Mouse (Mus musculus) cerebellum, adult 9-10 months (tissue): ENCODE data around the gene Atg101.
A peak's percentile ranks its signal among the peaks of the same experiment; 100 is the strongest.

Source experiments
- DNase-seq: peaks from one replicate; pipeline ENCODE4 v3.0.0; 2022

Atg101 gene

DNA sequence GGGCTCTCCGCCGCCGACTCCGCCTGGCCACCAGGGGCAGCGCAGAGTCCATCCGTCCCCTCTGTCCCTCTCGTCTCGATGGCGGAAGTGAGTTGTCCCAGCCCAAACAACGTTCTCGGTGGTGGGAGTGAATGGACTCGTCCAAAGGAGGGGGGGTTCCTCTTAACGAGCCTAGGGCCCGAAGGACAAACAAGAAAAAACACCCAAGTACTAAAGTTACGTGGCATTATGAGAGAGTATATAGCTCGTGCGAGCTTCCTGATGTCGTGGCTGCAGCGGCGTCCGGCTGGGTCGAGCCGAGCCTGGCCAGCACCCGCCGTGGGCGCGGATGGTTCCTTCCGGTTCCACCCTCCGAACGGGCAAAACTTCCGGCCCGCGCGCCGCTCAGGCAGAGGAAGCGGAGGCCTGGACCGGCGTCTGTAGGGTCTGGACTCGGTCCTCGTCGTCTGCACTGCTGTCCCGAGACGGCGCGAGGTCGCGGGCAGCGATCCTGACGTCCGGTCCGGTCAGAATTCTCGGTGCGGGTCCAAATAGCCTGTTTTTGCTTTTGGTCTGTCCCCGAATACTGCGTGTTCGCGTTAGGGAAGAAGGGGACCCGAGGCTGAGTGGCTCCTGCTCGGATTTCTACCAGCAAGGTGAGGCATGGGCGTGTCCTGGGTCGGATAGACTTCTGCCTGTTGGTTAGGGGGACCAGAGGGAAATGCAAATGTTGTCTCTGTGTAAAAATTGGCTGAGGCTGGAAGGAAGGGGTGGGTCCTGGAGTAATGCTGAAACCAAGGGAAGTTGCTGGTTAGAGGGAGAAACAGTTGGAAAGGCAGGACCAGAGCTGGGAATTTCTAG lies at the start of gene Atg101:
Gene Atg101, plus strand, starts transcription at position 362 of the 840 bp plus-strand sequence.
- peak; percentile 94 for DNase-seq

DNA sequence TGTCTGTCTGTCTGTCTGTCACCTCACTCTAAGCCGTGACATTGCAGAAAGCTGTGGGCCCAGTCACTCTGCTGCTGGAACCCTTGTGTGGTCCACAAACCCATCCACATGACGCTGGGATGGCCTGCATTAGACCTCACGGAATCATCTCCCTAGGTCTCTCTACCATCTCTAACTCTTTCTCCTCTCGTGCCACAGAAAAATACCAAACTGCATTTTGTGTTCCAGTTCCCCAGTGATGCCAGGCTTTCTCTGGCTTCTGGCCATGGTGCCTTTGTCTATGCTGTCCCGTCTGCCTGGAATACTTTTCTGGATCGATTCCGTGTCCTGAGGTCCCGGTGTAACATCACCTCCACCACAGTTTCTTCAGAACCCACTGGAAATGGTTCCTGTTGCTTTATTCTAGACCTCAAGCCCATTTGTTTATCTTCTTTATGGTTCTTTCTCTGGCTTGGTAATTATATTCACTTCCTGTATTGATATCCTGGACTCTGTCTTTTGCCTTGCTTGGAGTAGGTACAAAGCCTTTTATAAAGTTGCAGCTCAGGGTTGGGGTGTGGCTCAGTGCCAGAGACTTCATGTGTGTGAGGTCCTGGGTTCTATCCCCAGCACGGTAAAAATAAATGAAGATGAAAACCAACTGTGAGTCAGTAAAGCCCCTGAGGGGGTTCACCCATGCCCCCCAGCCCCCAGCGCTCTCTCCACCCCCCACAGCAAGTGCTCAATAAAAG lies 49.3 kb upstream of the Atg101 start:
- no peak for DNase-seq

DNA sequence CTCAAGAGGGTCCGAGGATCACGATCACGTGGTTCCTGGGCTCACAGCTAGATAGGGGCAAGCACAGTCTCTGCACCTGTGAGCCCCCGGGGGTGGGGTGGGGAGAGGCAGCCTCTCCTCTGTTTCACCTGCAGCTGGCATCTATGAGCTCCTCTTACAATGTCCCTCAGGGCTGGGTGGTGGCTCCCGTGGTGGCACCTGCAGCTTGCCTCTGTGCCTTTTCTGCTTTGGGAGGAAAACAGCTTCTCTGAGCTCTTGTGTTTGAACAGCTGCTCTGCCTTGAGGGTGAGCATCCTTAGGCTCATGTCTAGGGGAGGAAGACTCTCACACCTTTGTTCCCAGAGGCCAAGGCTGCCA lies 48.8 kb upstream of the Atg101 start:
- no peak for DNase-seq

DNA sequence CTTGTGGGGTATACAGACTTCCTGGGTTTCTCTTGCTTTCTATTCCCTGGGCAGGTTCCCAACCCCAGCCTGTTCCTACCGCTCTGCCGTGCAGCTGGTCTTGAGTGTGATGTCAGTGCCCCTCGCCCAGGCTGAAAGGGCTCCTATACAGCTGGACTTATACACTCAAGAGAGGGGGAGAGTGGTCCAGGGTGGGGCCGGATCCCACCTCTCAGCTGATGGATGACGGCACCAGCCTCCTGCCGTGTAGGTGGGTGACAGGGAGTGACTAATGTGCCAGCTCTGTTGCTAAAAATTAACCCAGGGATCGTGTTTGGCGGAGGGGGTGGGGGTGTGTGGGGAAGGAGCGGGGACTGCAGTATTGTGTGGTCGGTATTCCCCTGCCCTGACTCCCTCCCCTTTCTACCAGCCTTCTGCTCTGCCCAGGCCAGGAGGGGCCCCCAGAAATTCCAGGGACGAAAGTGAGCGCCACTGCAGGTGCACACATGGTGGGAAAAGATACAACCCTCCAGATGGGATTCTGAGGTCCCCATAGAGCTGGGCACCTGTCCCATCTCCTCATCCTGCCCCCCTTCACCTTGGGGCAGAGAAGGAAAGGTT lies 48.2 kb upstream of the Atg101 start:
- no peak for DNase-seq

DNA sequence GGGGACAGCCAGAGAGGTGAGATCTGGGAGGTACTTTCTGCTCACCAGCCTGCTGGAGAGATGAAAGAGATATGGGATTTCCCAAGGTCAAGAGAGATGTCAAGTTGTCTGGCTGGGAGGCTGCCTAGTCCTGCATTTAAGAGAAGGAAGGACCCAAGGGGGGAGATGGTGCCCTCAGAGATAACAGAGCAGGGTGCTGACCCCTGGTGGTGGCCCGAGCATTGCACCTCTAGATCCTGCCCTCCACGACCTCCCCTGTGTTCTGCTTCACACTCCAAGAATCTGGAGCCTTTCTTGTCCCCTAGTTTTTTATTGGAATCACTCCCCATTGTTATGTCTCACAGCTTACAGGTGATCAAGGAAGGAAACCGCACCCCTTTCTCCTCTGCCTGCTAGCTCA lies 47.2 kb upstream of the Atg101 start:
- peak; percentile 68 for DNase-seq

DNA sequence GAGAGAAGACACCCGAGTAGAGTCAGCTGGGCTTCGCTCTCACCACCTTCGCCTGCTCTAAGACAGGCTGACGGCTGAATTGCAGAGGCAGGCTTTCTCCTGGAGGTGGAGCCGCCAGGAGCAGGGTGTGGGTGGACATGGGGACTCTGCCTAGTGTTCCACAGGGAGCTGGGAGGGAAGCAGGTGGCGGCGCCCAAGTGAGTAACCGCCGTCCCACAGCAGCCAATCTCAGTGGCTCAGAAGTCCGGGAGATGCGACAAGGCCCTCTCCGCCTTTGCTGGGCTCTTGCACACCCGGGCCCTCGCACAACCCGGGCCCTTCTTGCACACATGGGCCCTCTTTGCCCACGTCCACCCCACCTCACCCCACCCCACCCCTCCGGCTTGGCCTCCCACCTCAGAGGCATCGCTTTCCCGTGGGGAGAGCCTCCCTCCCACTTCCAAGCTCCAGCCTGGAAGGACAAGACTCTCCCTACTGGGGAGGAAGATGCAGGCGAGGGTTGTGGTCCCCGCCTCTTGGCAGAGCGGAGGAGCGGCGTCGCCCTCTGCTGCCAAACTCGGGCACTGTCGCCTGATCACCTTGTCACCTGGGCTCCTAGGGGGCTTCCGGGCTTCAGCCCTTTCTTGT lies 45.1 kb upstream of the Atg101 start:
- DNase-seq: peak; percentile 74

DNA sequence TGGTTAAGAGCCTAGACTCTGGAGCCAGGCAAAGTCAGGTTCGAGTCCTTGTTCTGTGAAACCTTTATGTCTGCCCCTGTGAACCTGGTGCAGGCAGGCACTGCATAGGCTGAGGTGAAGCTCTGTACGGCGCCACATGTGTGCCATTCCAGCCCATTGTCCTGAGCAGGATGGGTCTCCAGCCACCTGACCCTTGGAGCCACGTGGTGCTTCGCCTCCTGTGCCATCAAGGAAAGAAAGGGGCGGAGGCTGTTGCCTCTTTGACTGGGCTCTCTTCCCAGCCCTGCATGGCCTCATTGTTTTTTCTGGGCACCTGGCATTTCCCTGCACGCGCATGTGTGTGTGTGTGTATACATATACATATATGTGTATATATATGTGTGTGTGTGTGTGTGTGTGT lies 44.3 kb upstream of the Atg101 start:
- no peak for DNase-seq

DNA sequence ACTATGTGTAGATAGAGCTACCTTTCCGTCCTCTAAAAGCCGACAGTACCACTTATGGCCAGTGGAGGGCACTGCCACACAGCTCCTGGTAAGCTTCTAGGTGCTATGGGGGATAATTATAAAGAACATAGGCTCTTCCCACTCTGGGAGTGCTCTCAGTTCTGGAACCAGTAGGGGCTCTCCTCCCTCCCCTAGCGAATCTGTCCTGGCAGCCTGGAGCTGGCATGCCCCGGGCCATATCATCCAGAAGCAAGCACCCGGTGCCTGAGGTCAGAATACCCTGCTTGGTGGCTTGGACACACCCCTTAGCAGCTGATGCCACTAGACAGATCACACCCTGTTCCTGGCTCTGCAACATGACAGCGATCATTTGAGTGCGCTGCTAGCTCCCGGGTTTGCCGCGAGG lies 43.3 kb upstream of the Atg101 start:
- peak; percentile 94 for DNase-seq

DNA sequence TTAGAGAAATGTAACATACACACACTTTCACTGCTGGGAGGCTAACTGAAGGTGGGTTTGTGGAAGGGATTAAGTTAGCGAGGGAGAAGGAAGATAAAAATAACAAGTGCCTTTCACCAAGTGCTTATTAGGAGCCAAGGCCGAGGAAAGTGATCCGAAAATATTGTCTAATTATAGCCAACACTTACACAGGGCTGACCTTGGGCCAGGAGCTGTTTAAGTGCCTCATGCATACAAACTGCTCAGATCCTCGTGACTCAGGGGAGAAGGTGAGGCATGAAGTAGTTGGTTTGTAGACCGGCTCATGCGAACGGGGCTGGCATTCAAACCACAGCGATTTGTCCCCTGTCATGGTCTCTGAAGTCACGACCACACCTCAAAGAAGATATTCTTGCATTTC lies 42.8 kb upstream of the Atg101 start:
- DNase-seq: peak; percentile 46

DNA sequence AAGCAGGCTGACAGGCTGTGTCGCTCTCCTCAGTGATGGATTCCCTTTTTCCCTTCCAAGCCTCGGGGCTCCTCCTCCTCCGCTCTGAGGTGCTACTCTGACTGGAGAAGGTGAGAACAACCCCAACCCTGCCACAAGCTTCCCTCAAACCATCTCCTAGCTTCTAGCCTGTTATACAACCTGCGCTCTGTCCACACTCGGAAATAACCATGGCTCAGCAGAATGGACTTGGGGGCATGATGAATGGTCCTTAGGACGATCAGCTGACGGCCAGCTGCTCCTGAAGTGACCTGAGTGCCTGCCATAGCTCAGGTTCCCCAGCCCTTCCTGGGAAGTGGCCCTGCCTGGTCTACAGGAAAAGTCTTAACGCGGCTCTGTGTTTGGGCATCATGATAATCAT lies 42.2 kb upstream of the Atg101 start:
- no peak for DNase-seq

DNA sequence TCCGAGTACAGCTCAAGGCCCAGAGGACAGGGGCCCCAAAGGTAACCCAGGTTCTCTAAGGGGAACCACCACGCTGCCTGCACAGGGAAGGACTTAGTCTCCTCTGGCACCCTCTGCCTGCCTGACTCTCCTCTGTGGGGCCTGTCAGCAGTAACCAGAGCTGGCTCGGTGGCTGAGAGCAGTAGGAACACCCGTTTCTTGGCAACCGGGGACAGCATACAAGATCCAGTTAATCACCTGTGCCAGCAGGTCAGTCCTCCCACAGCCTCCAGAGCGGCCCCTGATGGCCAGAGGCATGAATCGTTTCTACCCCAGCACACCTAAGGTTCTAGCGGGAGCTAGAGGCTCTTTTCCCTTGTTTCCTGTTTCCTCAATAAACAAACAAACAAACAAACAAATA lies 41.4 kb upstream of the Atg101 start:
- DNase-seq: peak; percentile 89

DNA sequence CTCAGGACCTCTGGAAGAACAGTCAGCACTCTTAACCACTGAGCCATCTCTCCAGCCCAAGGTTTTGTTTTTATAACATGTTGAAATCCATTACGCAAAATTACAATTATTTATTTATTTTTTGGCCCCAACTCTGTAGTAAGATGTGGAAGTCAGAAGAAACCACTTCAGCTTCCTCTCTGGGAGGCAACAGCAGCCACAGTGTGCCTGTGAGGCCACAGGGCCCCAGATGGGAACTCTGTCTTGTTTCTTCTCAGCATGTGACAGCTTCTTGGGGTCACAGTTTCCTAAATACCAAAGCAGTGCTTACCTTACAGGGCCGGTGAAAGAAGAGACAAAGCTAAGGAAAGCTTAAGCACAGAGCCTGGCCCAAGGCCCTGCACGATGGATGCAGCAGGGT lies 40.1 kb upstream of the Atg101 start:
- no peak for DNase-seq

DNA sequence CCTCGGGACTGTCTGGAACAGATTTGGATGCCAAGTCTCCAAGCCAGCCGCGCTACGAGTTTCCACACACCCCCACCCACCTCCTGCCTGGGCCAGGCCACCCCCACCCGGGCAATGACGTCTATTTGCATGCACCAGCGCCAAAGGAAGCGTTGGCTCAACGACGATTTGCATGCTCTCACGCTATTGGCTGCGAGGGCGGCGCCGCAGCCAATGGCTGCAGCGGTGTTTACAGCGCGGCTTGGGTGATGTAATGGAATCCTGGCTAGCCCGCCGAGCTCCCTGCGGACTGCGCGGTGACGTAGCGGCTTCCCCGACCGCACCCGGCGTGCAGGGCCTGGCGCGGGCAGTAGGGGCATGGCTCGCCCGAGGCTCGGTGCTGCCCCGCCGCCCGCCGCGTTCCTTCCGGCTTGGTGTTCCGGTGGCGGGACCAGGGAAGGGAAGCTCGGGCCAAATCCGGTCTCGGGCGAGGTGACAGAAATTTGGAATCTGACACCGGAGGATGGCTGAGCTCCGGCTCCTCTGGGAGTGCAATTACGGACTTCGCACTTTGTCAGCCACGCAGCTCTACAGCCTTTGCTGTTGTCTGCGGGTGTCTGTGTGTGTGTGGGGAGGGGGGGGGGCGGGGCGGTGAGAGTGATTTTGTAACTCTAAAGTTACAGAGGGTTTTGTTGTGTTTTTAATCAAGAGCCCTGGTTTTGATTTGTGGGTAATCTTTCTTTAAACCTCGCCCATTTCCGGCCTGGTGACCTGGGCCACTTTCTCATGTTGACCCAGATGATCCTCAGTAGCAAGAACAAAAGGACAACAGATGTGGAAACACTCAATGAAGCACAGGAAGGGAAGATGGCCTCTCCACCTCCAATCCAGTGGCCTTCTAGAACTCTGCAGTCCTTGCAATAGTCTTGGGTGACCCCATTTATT lies 37.6 kb upstream of the Atg101 start:
- peak; percentile 95 for DNase-seq

DNA sequence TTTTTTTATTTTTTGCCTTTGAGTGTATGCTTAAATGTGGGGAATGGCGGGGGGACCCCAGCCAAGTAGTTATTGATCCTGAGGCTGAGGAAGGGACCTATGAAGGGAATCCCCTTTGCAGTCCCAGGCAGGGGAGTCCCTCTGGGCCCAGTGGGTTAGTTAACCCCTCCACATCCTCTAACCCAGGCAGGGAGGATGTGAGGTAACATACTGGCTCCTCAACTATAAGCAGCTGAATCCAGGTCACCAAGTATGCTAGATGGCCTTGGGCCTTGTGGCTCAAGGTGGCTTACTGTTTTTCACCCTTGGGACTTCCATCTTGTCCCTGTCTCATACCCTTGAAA lies 36.9 kb upstream of the Atg101 start:
- DNase-seq: peak; percentile 62

DNA sequence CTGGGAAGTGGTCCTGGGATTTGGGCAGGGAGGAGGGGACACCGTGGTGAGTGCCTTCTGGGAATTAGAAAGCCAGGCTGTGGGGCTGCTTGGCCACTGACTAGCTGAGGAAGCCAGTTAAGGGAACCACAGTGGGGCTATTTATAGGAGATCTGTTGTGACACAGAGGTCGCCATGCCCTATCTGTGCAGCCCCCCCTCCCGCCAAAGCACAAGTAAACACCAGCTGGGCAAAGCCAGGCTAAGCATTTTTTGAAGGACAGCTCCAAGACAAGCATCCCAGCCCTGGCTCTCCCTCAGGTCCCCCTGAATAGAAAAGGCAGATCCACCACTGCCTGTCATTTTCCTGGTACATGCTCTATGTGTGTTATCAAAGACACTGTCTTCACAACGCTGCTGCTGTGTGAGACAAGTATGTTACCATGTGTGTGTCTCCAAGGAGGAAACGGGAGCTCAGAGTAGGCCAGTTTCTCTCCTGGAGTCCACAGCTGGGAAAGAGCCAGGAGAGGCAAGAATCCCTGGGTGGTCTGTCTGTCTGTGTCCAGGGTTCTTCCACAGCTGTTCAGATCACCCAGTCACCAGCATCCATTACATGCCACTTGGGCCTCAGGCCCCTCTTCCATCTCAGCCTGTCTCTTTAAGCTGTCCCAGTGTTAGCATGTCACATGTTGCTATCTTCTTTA lies 35.9 kb upstream of the Atg101 start:
- DNase-seq: peak; percentile 45

DNA sequence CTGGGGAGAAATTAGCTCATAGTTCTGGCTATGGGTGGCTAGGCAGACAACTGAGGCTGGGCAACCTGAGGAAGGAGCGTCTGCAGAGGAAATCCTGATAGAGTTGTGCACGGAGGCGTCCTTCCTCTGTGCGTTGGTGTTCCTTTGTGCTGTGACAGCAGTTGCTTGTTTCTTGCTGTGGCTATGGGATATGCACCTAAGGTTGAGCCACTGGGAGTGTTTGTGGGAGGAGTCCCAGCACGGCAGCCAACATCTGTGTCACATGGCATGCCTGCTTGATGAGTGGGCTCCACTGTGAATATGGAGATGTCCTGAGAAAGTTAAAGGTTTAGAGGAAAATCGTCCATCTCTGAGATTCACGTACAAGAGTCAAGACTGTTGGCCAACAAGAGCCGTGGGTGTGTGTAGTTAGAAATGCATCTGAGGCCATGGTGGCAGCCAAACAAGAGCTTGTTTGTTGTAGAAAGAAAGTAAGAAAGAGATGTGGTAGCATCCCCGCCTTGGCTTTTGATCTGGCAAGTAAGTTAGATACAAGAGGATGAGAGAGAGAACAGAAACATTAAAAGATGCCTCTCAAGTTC lies 33.8 kb upstream of the Atg101 start:
- DNase-seq: no peak

DNA sequence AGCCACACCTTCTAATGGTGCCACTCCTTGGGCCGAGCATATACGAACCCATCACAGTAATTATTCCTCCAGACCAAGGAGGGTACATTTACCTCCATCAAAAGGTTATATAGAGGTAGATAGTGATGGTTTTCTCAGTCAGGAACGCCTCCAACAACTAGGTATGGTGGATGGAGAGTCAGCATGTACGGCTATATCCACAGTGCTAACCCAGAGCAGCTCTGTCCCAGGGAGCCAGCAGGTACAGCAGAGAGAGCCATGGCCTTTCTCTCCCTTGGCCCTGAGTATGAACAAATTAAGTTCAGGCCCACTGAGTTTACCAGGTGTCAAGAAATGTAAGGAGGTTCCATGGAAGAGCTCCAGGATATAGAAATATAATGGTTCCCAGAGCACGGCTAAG lies 32.1 kb upstream of the Atg101 start:
- no peak for DNase-seq

DNA sequence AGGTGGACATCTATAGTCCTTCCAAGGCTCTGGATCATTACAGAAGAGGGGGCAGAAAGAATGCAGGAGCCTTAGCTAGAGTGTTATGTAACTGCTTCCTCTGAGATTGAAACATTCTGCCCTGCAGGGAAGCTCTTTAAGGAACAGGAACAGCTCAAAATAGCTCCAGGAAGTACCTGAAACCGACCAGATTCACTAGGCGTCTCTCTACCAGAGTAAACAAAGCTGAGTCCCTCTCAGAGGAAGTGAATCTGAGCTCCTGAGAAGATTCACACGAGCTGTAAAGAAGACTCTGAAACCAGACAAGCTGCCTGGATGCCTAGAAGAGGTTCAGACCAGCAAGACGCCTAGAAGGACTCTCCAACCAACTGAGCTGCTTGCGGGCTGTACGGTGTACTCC lies 31.5 kb upstream of the Atg101 start:
- no peak for DNase-seq

DNA sequence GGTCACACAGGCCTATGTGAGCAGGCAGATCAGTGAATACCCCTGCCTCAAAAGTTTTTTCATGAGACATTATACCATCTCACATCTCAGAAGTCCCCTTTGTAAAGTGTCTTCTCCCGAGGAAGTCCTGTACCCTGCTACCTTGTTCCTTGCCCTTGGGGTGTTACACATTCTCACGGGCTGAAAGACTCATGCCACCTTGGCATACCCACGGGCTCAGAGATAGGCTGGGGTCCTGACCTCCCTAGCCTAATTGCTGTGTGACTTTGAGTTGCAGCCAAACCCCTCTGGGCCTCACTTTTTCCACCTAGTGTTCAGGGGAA lies 30.5 kb upstream of the Atg101 start:
- no peak for DNase-seq

DNA sequence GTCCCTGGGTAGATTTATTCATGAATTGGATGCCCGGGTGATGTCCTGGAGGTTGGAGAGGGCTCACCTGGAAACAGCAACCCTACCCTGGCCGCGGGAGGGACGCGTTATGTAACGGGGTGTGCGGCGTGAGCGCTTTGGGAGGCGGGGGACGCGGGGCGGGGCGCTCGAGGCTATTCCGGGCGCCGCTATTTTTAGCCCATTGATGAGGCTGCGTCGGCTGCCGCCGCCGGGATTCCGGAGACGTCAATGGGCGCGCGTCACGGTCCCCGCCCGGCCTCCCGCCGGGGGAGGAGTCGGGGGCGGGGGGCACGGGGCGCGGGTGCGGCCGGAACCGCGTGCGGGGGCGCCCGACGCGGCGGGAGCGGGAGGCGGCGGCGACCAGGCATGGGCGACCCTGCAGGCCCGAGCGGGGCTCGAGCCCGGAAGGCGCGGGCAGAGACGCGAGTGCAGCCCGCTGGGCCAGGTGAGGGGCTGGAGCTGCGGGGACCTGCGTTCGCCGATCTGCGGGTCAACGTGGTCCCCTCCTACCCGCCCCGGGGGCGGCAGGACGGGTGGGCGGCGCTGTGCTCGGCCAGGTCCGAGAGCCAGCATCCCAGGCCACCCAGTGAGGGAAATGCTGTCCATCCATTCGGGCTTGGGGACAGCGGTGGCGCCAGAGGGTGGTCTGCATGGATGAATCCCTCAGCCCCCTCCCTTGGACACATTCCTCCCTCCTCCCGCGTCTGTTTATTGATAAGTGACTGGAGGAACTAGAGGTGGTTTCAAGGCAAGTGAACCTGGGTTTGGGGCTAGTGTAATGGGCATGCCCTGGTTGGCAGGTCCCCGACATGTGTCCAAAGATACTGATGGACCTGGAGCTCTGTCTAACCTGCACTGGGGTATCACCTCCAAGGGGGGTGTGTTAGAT lies 29.9 kb upstream of the Atg101 start, which contains the start of gene Nr4a1:
Gene Nr4a1, plus strand, starts transcription at position 384 of the 910 bp plus-strand sequence.
- DNase-seq: peak; percentile 85
